Mouse (Mus musculus) kidney, embryonic 16.5 days (tissue): Measurements from ENCODE around the gene Ooep. TPM values are rescaled to one million over a fixed set of nuclear protein-coding genes. Genes with fewer than 3 reads are reported as not detected.

Source experiments
- ATAC-seq: fragments of 200-750 bp; cut with Nextera tagmentation; 2 replicates; pipeline ENCODE4 v1.8.0; 2017; ENCODE audit warnings: moderate TSS enrichment; ENCODE audit not compliant: low FRiP score, low TSS enrichment
- H3K27ac ChIP-seq: fragments of 300-500 bp; sonication (generic); 2 replicates; pipeline ENCODE4 v1.5.1; 2014; ENCODE audit warnings: low read length
- H3K27me3 ChIP-seq: fragments of 300-500 bp; sonication (generic); 2 replicates; pipeline ENCODE4 v1.6.1; 2014; ENCODE audit warnings: low read length, control low read depth, mixed read lengths; ENCODE audit not compliant: insufficient read depth
- H3K36me3 ChIP-seq: fragments of 300-500 bp; sonication (generic); 2 replicates; pipeline ENCODE4 v1.6.1; 2014; ENCODE audit warnings: low read length, control low read depth, mixed read lengths; ENCODE audit not compliant: insufficient read depth
- H3K4me1 ChIP-seq: fragments of 300-500 bp; sonication (generic); 2 replicates; pipeline ENCODE4 v1.6.1; 2014; ENCODE audit warnings: low read length, control low read depth, mixed read lengths; ENCODE audit not compliant: insufficient read depth
- H3K4me2 ChIP-seq: fragments of 300-500 bp; sonication (generic); replicated peaks from 2 replicates; pipeline ENCODE4 v1.6.1; 2014; ENCODE audit warnings: low read depth, low read length
- H3K4me3 ChIP-seq: fragments of 300-500 bp; sonication (generic); 2 replicates; pipeline ENCODE4 v1.5.1; 2014; ENCODE audit warnings: mild to moderate bottlenecking, low read length
- H3K9ac ChIP-seq: fragments of 300-500 bp; sonication (generic); replicated peaks from 2 replicates; pipeline ENCODE4 v1.6.1; 2014; ENCODE audit warnings: low read length
- H3K9me3 ChIP-seq: fragments of 300-500 bp; sonication (generic); 2 replicates; pipeline ENCODE4 v1.6.1; 2016; ENCODE audit warnings: low read length, control low read depth
- WGBS: fragments of 180-500 bp; shearing (Covaris S2); extraction: QIAGEN DNeasy Blood & Tissue Kit; methylation state at CpG from one replicate; pipeline ENCODE4 v1.1.7; 2014; 5-methylcytosine and 5-hydroxymethylcytosine counted together
- polyA plus RNA-seq: library from polyadenylated mRNA; unstranded; fragments of >200 nt; fragmentation: Nextera tagmentation; extraction: Ambion mirVana; gene quantifications from 2 replicates; pipeline ENCODE4 v1.2.1, GENCODE M21; 2015

Ooep gene
- polyA plus RNA-seq, 1 experiment from 2014 or later: 1.6 TPM

- Histone ChIP-seq H3K4me1 (0 out of 2 replicates have a peak, but pooled peaks cover 8% of the 10 kb centered on the region), H3K27ac (no peak overlapping the region), H3K27me3 (peaks cover 52% of the 10 kb centered on the region), H3K36me3 (no peaks in the 10 kb centered on the region), H3K9me3 (no peaks in the 10 kb centered on the region), H3K4me2 (no peak overlapping the region), H3K4me3 (no peak overlapping the region), H3K9ac (no peak overlapping the region)
- ATAC-seq: no peak
- 87% methylated on average over 10 of the region's 10 CpGs for whole genome bisulfite sequencing
Observed at GRCm38 (mm10) chr9:78393741-78394140, 15.2 kb upstream of the Ooep start.

GRCm38 (mm10) chr9:78389981-78390380 lies 11.5 kb upstream of the Ooep start:
- no peak for ATAC-seq
- WGBS: 42% methylated on average over 5 of the region's 5 CpGs
- peaks cover 26% of the 10 kb centered on the region for H3K27me3 ChIP-seq
- no peak overlapping the region for H3K4me2 ChIP-seq
- no peaks in the 10 kb centered on the region for H3K36me3 ChIP-seq
- H3K9me3 ChIP-seq: no peaks in the 10 kb centered on the region
- no peak overlapping the region for H3K27ac ChIP-seq
- no peak overlapping the region for H3K4me3 ChIP-seq
- no peaks in the 10 kb centered on the region for H3K4me1 ChIP-seq
- H3K9ac ChIP-seq: no peak overlapping the region

GRCm38 (mm10) chr9:78386947-78387346 lies 8.4 kb upstream of the Ooep start:
- WGBS: 81% methylated on average over 7 of the region's 7 CpGs

DNA sequence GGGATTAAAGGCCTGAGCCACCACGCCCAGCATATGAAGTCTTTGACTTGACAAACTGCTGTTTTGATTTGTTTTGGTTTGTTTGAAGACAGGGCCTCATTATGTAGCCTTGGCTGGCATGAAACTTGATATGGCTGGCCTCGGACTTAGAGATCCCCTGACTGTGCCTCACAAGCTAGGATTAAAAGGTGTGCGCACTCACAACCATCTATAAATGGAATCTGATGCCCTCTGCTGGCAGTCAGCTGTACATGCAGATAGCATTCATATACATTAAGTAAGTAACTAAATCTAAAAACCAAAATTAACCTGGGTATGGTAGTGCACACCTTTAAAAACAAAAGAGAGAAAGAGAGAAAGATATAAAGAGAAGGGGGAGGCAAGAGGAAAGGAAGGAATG lies 7.4 kb upstream of the Ooep start:
- H3K4me1 ChIP-seq: no peaks in the 10 kb centered on the region
- no peaks in the 10 kb centered on the region for H3K36me3 ChIP-seq
- WGBS: 54% methylated on average over 3 of the region's 3 CpGs
- ATAC-seq: no peak
- no peak overlapping the region for H3K9ac ChIP-seq
- H3K27ac ChIP-seq: no peak overlapping the region
- H3K27me3 ChIP-seq: no peaks in the 10 kb centered on the region
- no peaks in the 10 kb centered on the region for H3K9me3 ChIP-seq
- no peak overlapping the region for H3K4me2 ChIP-seq
- H3K4me3 ChIP-seq: no peak overlapping the region

More at GRCm38 (mm10) chr9:78386947-78387346, 8.4 kb upstream of the Ooep start:
- H3K9ac ChIP-seq: no peak overlapping the region
- no peaks in the 10 kb centered on the region for H3K36me3 ChIP-seq
- H3K4me1 ChIP-seq: no peaks in the 10 kb centered on the region
- no peak overlapping the region for H3K4me2 ChIP-seq
- no peak overlapping the region for H3K27ac ChIP-seq
- no peaks in the 10 kb centered on the region for H3K27me3 ChIP-seq
- H3K9me3 ChIP-seq: no peaks in the 10 kb centered on the region
- H3K4me3 ChIP-seq: no peak overlapping the region
- ATAC-seq: no peak

DNA sequence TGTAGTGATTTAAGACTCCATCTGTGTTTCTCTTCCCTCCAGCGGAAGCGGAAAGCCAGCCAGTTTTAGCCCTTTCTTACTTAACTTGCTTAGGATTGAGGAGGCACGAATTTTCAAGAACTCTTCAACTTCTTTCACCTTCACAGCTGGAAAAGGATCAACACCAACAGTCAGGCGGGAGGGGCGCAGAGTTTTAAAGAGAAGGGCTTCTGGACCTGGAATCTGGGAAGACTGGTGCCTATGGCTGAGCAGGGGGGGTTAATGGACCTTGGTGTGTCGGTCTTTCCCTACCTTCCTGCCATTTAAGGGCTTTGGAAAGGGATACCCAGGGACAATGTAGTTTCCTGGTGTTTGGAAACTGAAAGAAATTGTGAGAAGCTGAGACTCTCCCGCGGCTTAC lies 979 bp downstream of the Ooep start:
- WGBS: 36% methylated on average over 8 of the region's 8 CpGs
- H3K4me1 ChIP-seq: peaks cover 7% of the 10 kb centered on the region
- no peaks in the 10 kb centered on the region for H3K27me3 ChIP-seq
- ATAC-seq: no peak
- H3K9me3 ChIP-seq: no peaks in the 10 kb centered on the region
- no peaks in the 10 kb centered on the region for H3K36me3 ChIP-seq
- H3K4me3 ChIP-seq: peak overlapping the region; percentile 41; the same call in 1 of the 2 replicates
- H3K4me2 ChIP-seq: peak overlapping the region; percentile 62
- no peak overlapping the region for H3K27ac ChIP-seq
- no peak overlapping the region for H3K9ac ChIP-seq

GRCm38 (mm10) chr9:78375486-78375885 lies 3.0 kb downstream of the Ooep start:
- no peak overlapping the region for H3K4me2 ChIP-seq
- H3K4me1 ChIP-seq: peaks cover 7% of the 10 kb centered on the region
- H3K27ac ChIP-seq: no peak overlapping the region
- no peak for ATAC-seq
- H3K9me3 ChIP-seq: no peaks in the 10 kb centered on the region
- H3K4me3 ChIP-seq: no peak overlapping the region
- H3K9ac ChIP-seq: no peak overlapping the region
- no peaks in the 10 kb centered on the region for H3K36me3 ChIP-seq
- WGBS: 73% methylated on average over 4 of the region's 4 CpGs
- H3K27me3 ChIP-seq: no peaks in the 10 kb centered on the region

- Histone ChIP-seq H3K27me3 (no peaks in the 10 kb centered on the region), H3K9me3 (no peaks in the 10 kb centered on the region), H3K4me3 (no peak overlapping the region), H3K9ac (no peak overlapping the region), H3K4me1 (peaks cover 7% of the 10 kb centered on the region), H3K36me3 (no peaks in the 10 kb centered on the region), H3K27ac (no peak overlapping the region), H3K4me2 (no peak overlapping the region)
- 71% methylated on average over 1 of the region's 1 CpGs for WGBS
- ATAC-seq: no peak
Observed at GRCm38 (mm10) chr9:78374885-78375389, 3.6 kb downstream of the Ooep start.

GRCm38 (mm10) chr9:78374397-78374796 lies 4.1 kb downstream of the Ooep start:
- Histone ChIP-seq H3K4me2 (no peak overlapping the region), H3K27ac (no peak overlapping the region), H3K36me3 (no peaks in the 10 kb centered on the region), H3K4me1 (peaks cover 7% of the 10 kb centered on the region), H3K9me3 (no peaks in the 10 kb centered on the region), H3K9ac (no peak overlapping the region), H3K4me3 (no peak overlapping the region), H3K27me3 (no peaks in the 10 kb centered on the region)
- 27% methylated on average over 5 of the region's 5 CpGs for WGBS
- no peak for ATAC-seq

- Histone ChIP-seq H3K36me3 (no peaks in the 10 kb centered on the region), H3K27me3 (no peaks in the 10 kb centered on the region), H3K4me2 (no peak overlapping the region), H3K4me1 (peaks cover under 1% of the 10 kb centered on the region), H3K27ac (no peak overlapping the region), H3K9ac (no peak overlapping the region), H3K4me3 (no peak overlapping the region), H3K9me3 (no peaks in the 10 kb centered on the region)
- 79% methylated on average over 10 of the region's 10 CpGs for WGBS
- no peak for ATAC-seq
Observed at GRCm38 (mm10) chr9:78372827-78373504, 5.6 kb downstream of the Ooep start.

GRCm38 (mm10) chr9:78371441-78371840 lies 7.1 kb downstream of the Ooep start:
- no peaks in the 10 kb centered on the region for H3K9me3 ChIP-seq
- H3K27me3 ChIP-seq: no peaks in the 10 kb centered on the region
- no peak overlapping the region for H3K27ac ChIP-seq
- H3K4me2 ChIP-seq: no peak overlapping the region
- 96% methylated on average over 3 of the region's 3 CpGs for WGBS
- H3K4me1 ChIP-seq: no peaks in the 10 kb centered on the region
- no peaks in the 10 kb centered on the region for H3K36me3 ChIP-seq
- no peak overlapping the region for H3K9ac ChIP-seq
- no peak for ATAC-seq
- H3K4me3 ChIP-seq: no peak overlapping the region
